Mouse (Mus musculus): Measurements from ENCODE around the gene Cdc42bpg.

GRCm38 (mm10) chr19:6352107-6352505 is 45.9 kb downstream of the Cdc42bpg start:
- TF ChIP-seq CTCF (conservative IDR thresholded peaks at IDR 0.05; ENCODE audit: low read length) (no peak), NANOG (IDR thresholded peaks at IDR 0.05; ENCODE audit: borderline replicate concordance, low read length) (no peak)

All from E14TG2a.4 (cell line).